Mouse (Mus musculus): ENCODE measurements around the gene Icam4.
"Not testable (repeated sequence)": the region's sequence is repeated elsewhere in the genome, so short reads cannot be mapped to it uniquely, and the experiment has no call there.

Gene Icam4

GRCm38 (mm10) chr9:21034481-21035085 lies 5.4 kb downstream of the Icam4 start:
- in situ Hi-C loops (cut with MseI, MboI) = no loop called here

- in situ Hi-C loops (cut with MseI, MboI) = no loop called here
These were observed 6.4 kb downstream of the Icam4 start for GRCm38 (mm10) chr9:21035586-21035985.

GRCm38 (mm10) chr9:21036161-21036560 lies 7.0 kb downstream of the Icam4 start:
- in situ Hi-C loops (cut with MseI, MboI) = no loop called here

- in situ Hi-C loops (cut with MseI, MboI) = no loop called here
These were observed 7.5 kb downstream of the Icam4 start for GRCm38 (mm10) chr9:21036666-21037065.

- in situ Hi-C loops (cut with MseI, MboI) = no loop called here
These were observed 8.3 kb downstream of the Icam4 start for GRCm38 (mm10) chr9:21037481-21037891.

GRCm38 (mm10) chr9:21039779-21040178 lies 10.6 kb downstream of the Icam4 start:
- in situ Hi-C loops (cut with MseI, MboI) = no loop called here

- in situ Hi-C loops (cut with MseI, MboI) = no loop called here
These were observed 12.1 kb downstream of the Icam4 start for GRCm38 (mm10) chr9:21041308-21041707.

GRCm38 (mm10) chr9:21043563-21043962 lies 14.4 kb downstream of the Icam4 start:
- in situ Hi-C loops (cut with MseI, MboI) = no loop called here

GRCm38 (mm10) chr9:21044785-21045184 lies 15.6 kb downstream of the Icam4 start:
- in situ Hi-C loops (cut with MseI, MboI) = not testable (repeated sequence)

- in situ Hi-C loops (cut with MseI, MboI) = no loop called here
These were observed 16.1 kb downstream of the Icam4 start for GRCm38 (mm10) chr9:21045235-21045634.

- in situ Hi-C loops (cut with MseI, MboI) = no loop called here
These were observed 22.4 kb downstream of the Icam4 start for GRCm38 (mm10) chr9:21051578-21051977.

- in situ Hi-C loops (cut with MseI, MboI) = no loop called here
These were observed 33.8 kb downstream of the Icam4 start for GRCm38 (mm10) chr9:21062928-21063327.

- in situ Hi-C loops (cut with MseI, MboI) = no loop called here
These were observed 38.0 kb downstream of the Icam4 start, which contains the start of gene Zglp1 for GRCm38 (mm10) chr9:21067006-21067684. Zglp1 (minus strand) TSS chr9:21067093.

- in situ Hi-C loops (cut with MseI, MboI) = no loop called here
These were observed 43.5 kb downstream of the Icam4 start for GRCm38 (mm10) chr9:21072641-21073040.

- in situ Hi-C loops (cut with MseI, MboI) = no loop called here
These were observed 44.1 kb downstream of the Icam4 start, which contains the start of the genes Gm49373 and Fdx1l for GRCm38 (mm10) chr9:21073044-21073840. Gm49373 (minus strand) TSS chr9:21073096. Fdx1l (minus strand) TSS chr9:21073614.

- in situ Hi-C loops (cut with MseI, MboI) = no loop called here
These were observed 45.0 kb downstream of the Icam4 start for GRCm38 (mm10) chr9:21074173-21074572.

GRCm38 (mm10) chr9:21075625-21076024 lies 46.5 kb downstream of the Icam4 start:
- in situ Hi-C loops (cut with MseI, MboI) = no loop called here

Measured in mouse trophoblast stem cell (cell line).